Mouse (Mus musculus) bone marrow, adult 2 months (tissue): ENCODE results near the gene Cpsf3.

Source experiments
- CTCF ChIP-seq: fragments of 200-500 bp; IDR thresholded peaks from 2 replicates; pipeline ENCODE4 v1.5.1; 2011; ENCODE audit warnings: low read length, control low read depth; ENCODE audit not compliant: control insufficient read depth, insufficient read depth
- POLR2A ChIP-seq: fragments of 200-500 bp; IDR thresholded peaks from 2 replicates; pipeline ENCODE4 v1.6.1; 2011; ENCODE audit warnings: low read depth, mild to moderate bottlenecking, control low read depth, low read length, borderline replicate concordance; ENCODE audit not compliant: control insufficient read depth

DNA sequence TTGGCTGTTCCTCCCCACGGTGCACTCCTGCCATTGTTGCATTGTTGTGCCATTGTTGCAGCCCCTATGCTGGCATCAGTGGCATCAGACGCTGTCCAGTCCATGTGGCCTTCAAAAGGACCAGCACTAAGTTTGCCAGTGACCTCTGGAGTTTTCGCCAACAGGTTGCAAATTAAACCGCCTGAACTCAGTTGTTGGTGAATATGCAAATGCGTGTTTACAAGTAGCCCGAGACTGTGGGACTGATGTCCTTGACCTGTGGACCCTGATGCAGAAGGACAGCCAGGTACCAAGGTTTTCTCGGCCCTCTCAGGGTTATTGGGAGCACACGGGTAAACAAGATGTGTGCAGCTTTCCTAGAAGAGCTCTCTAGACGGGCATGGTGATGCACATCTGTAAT lies 36.0 kb downstream of the Cpsf3 start:
- TF ChIP-seq POLR2A (no peak), CTCF (no peak)
